Mouse (Mus musculus) hindbrain, postnatal 0 days (tissue): ENCODE measurements around the gene Gxylt2. TPM values are rescaled to one million over a fixed set of nuclear protein-coding genes. Genes with fewer than 3 reads are reported as not detected.

Experiments
- ATAC-seq: fragments of 200-750 bp; cut with Nextera tagmentation; 2 replicates; pipeline ENCODE4 v1.8.0; 2017; ENCODE audit warnings: mild to moderate bottlenecking, moderate TSS enrichment, moderate library complexity
- DNase-seq: peaks from one replicate; pipeline ENCODE4 v3.0.0-alpha.2; 2015; ENCODE audit warnings: low spot score
- H3K27ac ChIP-seq: fragments of 300-500 bp; sonication (generic); 2 replicates; pipeline ENCODE4 v1.5.1; 2014; ENCODE audit warnings: mild to moderate bottlenecking
- H3K27me3 ChIP-seq: fragments of 300-500 bp; sonication (generic); 2 replicates; pipeline ENCODE4 v1.6.1; 2014; ENCODE audit warnings: low read length, mixed read lengths; ENCODE audit not compliant: insufficient read depth
- H3K36me3 ChIP-seq: fragments of 300-500 bp; sonication (generic); 2 replicates; pipeline ENCODE4 v1.6.1; 2014; ENCODE audit warnings: low read length, mixed read lengths; ENCODE audit not compliant: insufficient read depth
- H3K4me1 ChIP-seq: fragments of 300-500 bp; sonication (generic); 2 replicates; pipeline ENCODE4 v1.6.1; 2014; ENCODE audit warnings: antibody characterized with exemption, low read length, mixed read lengths; ENCODE audit not compliant: insufficient read depth
- H3K4me2 ChIP-seq: fragments of 300-500 bp; sonication (generic); 2 replicates; pipeline ENCODE4 v1.6.1; 2014; ENCODE audit warnings: low read depth, mild to moderate bottlenecking, low read length, moderate library complexity, mixed read lengths
- H3K4me3 ChIP-seq: fragments of 300-500 bp; sonication (generic); 2 replicates; pipeline ENCODE4 v1.5.1; 2014; ENCODE audit warnings: low read length
- H3K9ac ChIP-seq: fragments of 300-500 bp; sonication (generic); replicated peaks from 2 replicates; pipeline ENCODE4 v1.6.1; 2014; ENCODE audit warnings: mild to moderate bottlenecking, low read length, moderate library complexity, mixed read lengths
- H3K9me3 ChIP-seq: fragments of 300-500 bp; sonication (generic); 2 replicates; pipeline ENCODE4 v1.6.1; 2016; ENCODE audit warnings: low read length, mixed read lengths
- CTCF ChIP-seq: IDR thresholded peaks from 2 replicates; pipeline ENCODE4 v1.5.1; 2016; ENCODE audit warnings: antibody characterized with exemption, control low read depth, low read depth
- WGBS: fragments of 180-500 bp; shearing (Covaris S2); extraction: QIAGEN DNeasy Blood & Tissue Kit; methylation state at CpG from one replicate; pipeline ENCODE4 v1.1.7; 2014; 5-methylcytosine and 5-hydroxymethylcytosine counted together
- polyA plus RNA-seq: library from polyadenylated mRNA; unstranded; fragments of >200 nt; fragmentation: Nextera tagmentation; extraction: Ambion mirVana; gene quantifications from 2 replicates; pipeline ENCODE4 v1.2.1, GENCODE M21; 2015
- total RNA-seq: library from RNA; depleted of rRNA; stranded (reverse); fragments of >200 nt; gene quantifications from 2 replicates; pipeline ENCODE4 v1.2.3, GENCODE M21; 2014

Gene Gxylt2
- total and polyA plus RNA-seq, 2 experiments from 2014 or later, result 2.4 to 2.5 TPM

- ATAC-seq, result no peak
- Histone ChIP-seq H3K36me3 (no peaks in the 10 kb centered on the region), H3K4me1 (0 out of 2 replicates have a peak, but pooled peaks cover 6% of the 10 kb centered on the region), H3K9me3 (no peaks in the 10 kb centered on the region), H3K27ac (no peak overlapping the region), H3K4me3 (no peak overlapping the region), H3K9ac (no peak overlapping the region), H3K27me3 (peaks cover 4% of the 10 kb centered on the region; the same call in 1 of the 2 replicates), H3K4me2 (no peak overlapping the region)
- peak; percentile 41 for DNase-seq
- no peak for TF ChIP-seq CTCF
- 40% methylated on average over 5 of the region's 5 CpGs for WGBS
These were observed 3.8 kb upstream of the Gxylt2 start for GRCm38 (mm10) chr6:100700774-100701173.

- 31% methylated on average over 8 of the region's 8 CpGs for WGBS
- peak overlapping the region; percentile 61; the same call in 1 of the 2 replicates for H3K9ac ChIP-seq
- no peak overlapping the region for H3K27ac ChIP-seq
- 0 out of 2 replicates have a peak, but pooled peaks cover 6% of the 10 kb centered on the region for H3K4me1 ChIP-seq
- H3K9me3 ChIP-seq, result no peaks in the 10 kb centered on the region
- H3K36me3 ChIP-seq, result no peaks in the 10 kb centered on the region
- TF ChIP-seq CTCF, result no peak
- H3K27me3 ChIP-seq, result peaks cover 5% of the 10 kb centered on the region; the same call in 1 of the 2 replicates
- ATAC-seq (peak; percentile 39; the same call in 1 of the 2 replicates), DNase-seq (no peak)
- peak overlapping the region; percentile 67 for H3K4me3 ChIP-seq
- H3K4me2 ChIP-seq, result peak overlapping the region; percentile 97
These were observed 349 bp upstream of the Gxylt2 start for GRCm38 (mm10) chr6:100704197-100704573.

GRCm38 (mm10) chr6:100705366-100705811 lies 855 bp downstream of the Gxylt2 start:
- DNase-seq (no peak), ATAC-seq (no peak)
- Histone ChIP-seq H3K36me3 (no peaks in the 10 kb centered on the region), H3K27me3 (peaks cover 5% of the 10 kb centered on the region; the same call in 1 of the 2 replicates), H3K4me3 (peak overlapping the region; percentile 67), H3K4me1 (0 out of 2 replicates have a peak, but pooled peaks cover 6% of the 10 kb centered on the region), H3K9ac (peak overlapping the region; percentile 61; the same call in 1 of the 2 replicates), H3K4me2 (peak overlapping the region; percentile 97), H3K27ac (no peak overlapping the region), H3K9me3 (no peaks in the 10 kb centered on the region)
- TF ChIP-seq CTCF, result no peak
- WGBS, result 3% methylated on average over 15 of the region's 15 CpGs

GRCm38 (mm10) chr6:100706861-100707260 lies 2.3 kb downstream of the Gxylt2 start:
- Histone ChIP-seq H3K4me1 (0 out of 2 replicates have a peak, but pooled peaks cover 6% of the 10 kb centered on the region), H3K27ac (no peak overlapping the region), H3K27me3 (peaks cover 5% of the 10 kb centered on the region; the same call in 1 of the 2 replicates), H3K36me3 (no peaks in the 10 kb centered on the region), H3K4me3 (no peak overlapping the region), H3K4me2 (no peak overlapping the region), H3K9ac (no peak overlapping the region), H3K9me3 (no peaks in the 10 kb centered on the region)
- DNase-seq (no peak), ATAC-seq (no peak)
- 71% methylated on average over 6 of the region's 6 CpGs for WGBS
- TF ChIP-seq CTCF, result no peak

- ATAC-seq (no peak), DNase-seq (no peak)
- no peak for TF ChIP-seq CTCF
- Histone ChIP-seq H3K27me3 (peaks cover 5% of the 10 kb centered on the region; the same call in 1 of the 2 replicates), H3K9me3 (no peaks in the 10 kb centered on the region), H3K4me1 (0 out of 2 replicates have a peak, but pooled peaks cover 6% of the 10 kb centered on the region), H3K4me2 (no peak overlapping the region), H3K36me3 (no peaks in the 10 kb centered on the region), H3K4me3 (no peak overlapping the region), H3K27ac (no peak overlapping the region), H3K9ac (no peak overlapping the region)
- WGBS, result 47% methylated on average over 7 of the region's 7 CpGs
These were observed 3.0 kb downstream of the Gxylt2 start for GRCm38 (mm10) chr6:100707557-100707956.

GRCm38 (mm10) chr6:100708248-100708647 lies 3.7 kb downstream of the Gxylt2 start:
- WGBS, result 85% methylated on average over 1 of the region's 1 CpGs
- TF ChIP-seq CTCF, result no peak
- ATAC-seq (no peak), DNase-seq (no peak)
- no peak overlapping the region for H3K4me3 ChIP-seq
- no peaks in the 10 kb centered on the region for H3K36me3 ChIP-seq
- H3K9ac ChIP-seq, result no peak overlapping the region
- peaks cover 5% of the 10 kb centered on the region; the same call in 1 of the 2 replicates for H3K27me3 ChIP-seq
- no peak overlapping the region for H3K4me2 ChIP-seq
- H3K27ac ChIP-seq, result no peak overlapping the region
- no peaks in the 10 kb centered on the region for H3K9me3 ChIP-seq
- 0 out of 2 replicates have a peak, but pooled peaks cover 6% of the 10 kb centered on the region for H3K4me1 ChIP-seq

GRCm38 (mm10) chr6:100708996-100709395 lies 4.5 kb downstream of the Gxylt2 start:
- no peak overlapping the region for H3K4me3 ChIP-seq
- DNase-seq, result peak; percentile 43
- H3K4me1 ChIP-seq, result 0 out of 2 replicates have a peak, but pooled peaks cover 6% of the 10 kb centered on the region
- no peak overlapping the region for H3K4me2 ChIP-seq
- H3K27ac ChIP-seq, result no peak overlapping the region
- peaks cover 5% of the 10 kb centered on the region; the same call in 1 of the 2 replicates for H3K27me3 ChIP-seq
- 66% methylated on average over 9 of the region's 9 CpGs for WGBS
- no peaks in the 10 kb centered on the region for H3K36me3 ChIP-seq
- H3K9me3 ChIP-seq, result no peaks in the 10 kb centered on the region
- no peak for TF ChIP-seq CTCF
- H3K9ac ChIP-seq, result no peak overlapping the region
- no peak for ATAC-seq
